Mouse (Mus musculus) ovary, postnatal 14 days (tissue): ENCODE measurements around the gene Foxp1.

Experiments
- DNase-seq: peaks from one replicate; pipeline ENCODE4 v3.0.0; 2022; ENCODE audit warnings: low spot score

The Foxp1 gene

GRCm38 (mm10) chr6:99388741-99389675, 133.5 kb downstream of the Foxp1 start:
- DNase-seq, result no peak

GRCm38 (mm10) chr6:99388023-99388422, 134.5 kb downstream of the Foxp1 start:
- DNase-seq, result no peak

DNA sequence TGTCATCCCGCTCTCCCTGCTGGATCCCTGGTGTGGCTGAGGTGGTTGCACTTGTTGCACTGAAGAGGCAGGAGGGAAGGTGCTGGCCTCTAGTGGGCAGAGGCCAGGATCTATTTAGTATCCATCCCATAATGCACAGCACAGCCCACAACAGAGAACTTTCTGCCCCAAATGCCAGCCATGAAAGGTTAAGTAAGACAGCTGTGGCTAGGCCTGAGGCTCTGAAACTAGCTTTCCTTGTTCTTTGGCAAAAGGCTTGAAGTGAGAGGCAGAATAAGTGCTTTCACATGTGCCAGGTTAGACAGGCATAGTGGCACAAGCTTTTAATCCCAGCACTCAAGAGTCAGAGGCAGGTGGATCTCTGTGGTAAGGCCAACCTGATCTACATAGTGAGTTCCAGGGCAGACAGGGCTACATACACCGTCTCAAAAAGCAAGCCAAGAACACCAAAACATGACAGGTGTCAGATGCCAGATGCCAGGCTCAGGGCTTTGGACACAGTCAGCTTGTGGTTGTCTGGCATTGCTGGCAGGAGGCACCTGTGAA, 137.4 kb downstream of the Foxp1 start:
- no peak for DNase-seq

DNA sequence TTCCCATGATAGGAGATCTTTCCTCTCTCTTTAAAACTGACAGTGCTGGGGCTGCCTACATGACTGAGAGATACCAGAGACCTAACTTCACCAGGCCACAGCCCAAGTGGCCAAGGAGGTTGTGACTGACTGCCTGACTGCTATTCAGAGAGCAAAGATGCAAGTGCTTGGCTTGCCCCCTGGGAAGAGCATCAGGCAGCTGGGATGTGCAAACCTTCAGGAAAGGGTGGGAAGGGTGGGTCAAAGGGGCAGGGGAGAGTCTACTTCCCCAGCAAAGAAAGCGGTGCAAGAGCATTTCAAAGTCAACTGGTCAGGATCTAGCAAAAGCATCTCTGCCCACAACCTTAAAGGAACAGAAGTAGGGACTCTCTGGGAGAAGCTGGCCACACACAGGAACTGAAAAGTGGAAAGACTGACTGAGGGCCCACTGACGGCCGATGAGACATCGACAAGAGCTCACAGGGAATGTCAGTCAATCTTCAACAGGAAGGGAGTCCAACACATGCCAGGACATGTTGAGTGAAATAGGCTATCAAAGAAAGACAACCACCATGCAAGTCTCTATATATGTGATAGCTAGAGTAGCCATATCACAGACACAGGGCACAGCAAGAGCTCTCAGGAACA, 138.6 kb downstream of the Foxp1 start:
- no peak for DNase-seq

- no peak for DNase-seq
Measured at GRCm38 (mm10) chr6:99380146-99380545, 142.4 kb downstream of the Foxp1 start.

- no peak for DNase-seq
Measured at GRCm38 (mm10) chr6:99378997-99379710, 143.4 kb downstream of the Foxp1 start.

- DNase-seq, result no peak
Measured at GRCm38 (mm10) chr6:99377716-99378115, 144.8 kb downstream of the Foxp1 start.

GRCm38 (mm10) chr6:99377131-99377530, 145.4 kb downstream of the Foxp1 start:
- no peak for DNase-seq

DNA sequence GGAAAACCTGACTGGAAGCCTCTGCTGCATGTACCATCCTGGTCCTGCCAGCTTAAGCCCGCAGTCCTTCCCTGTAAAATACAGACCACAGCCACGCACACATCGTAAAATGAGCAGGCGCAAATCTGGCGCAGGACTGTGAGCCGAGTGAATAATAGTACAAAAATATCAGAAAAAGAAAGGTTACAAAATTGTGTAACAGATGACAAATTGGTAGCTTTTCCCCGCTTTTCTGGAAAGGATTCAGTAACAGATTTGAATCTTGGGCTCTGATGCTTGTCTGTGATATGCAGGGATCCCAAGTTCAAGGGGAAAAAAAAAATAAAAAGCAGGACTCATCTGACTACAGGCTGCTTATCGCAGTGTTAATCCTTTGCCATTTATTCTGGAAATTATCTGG, 145.8 kb downstream of the Foxp1 start:
- DNase-seq, result no peak

DNA sequence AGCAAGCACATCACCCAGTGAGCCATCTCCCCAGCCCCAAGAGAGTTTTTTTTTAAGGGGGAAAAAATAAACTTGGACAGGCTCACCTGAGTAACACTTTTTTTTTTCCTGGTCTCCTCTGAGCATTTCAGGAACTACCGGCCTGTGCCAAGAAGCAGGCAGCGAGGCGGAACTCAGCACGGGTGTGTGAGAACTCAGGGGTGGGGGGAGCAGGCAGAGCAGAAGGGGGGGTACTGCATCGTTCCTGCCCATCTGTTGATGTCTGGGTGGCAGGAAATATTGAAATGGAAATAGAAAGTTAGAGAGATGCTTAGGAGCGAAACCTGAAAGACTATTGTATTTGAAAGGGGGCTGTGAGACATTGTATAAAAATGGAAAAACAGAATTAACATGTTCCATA, 146.7 kb downstream of the Foxp1 start:
- DNase-seq, result no peak

DNA sequence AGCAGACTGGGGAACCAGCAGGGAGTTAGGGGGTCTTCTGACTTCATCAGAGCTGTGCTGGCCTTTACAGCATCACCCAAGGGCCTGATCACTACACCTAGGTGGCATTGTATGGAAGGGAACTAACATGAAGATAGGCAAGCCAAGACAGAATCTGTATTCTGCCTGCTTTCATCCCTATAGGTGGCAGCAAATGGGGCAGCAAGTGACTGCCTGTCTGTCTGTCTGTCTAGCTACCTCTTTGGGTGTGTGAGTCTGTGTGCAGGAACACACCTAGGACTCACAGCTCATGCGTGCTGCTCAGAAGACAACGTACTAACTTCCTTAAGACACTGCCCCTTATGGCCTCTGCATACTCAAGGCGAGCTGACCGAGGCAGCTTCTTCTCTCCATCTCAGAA, 147.1 kb downstream of the Foxp1 start:
- DNase-seq, result no peak

GRCm38 (mm10) chr6:99374448-99375271, 147.9 kb downstream of the Foxp1 start:
- DNase-seq, result no peak

DNA sequence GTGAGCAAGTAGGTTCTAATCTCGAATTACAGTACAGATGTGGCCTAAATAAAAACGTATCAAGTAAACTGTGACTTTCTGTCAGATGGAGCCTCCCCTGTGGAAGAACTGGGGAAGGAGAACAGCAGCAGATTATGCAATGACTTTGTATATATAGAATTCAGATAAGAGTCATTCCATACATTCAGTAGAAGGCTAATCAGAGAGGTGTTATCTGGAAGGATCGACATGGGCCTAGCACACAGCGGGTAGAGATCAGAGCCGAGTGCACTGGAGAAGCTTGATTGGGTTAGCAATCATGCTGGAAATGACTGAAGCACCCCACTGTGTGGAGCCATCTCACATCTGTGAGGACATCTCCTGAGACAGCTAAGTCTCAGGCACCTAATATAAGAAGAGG, 150.1 kb downstream of the Foxp1 start:
- DNase-seq, result no peak

DNA sequence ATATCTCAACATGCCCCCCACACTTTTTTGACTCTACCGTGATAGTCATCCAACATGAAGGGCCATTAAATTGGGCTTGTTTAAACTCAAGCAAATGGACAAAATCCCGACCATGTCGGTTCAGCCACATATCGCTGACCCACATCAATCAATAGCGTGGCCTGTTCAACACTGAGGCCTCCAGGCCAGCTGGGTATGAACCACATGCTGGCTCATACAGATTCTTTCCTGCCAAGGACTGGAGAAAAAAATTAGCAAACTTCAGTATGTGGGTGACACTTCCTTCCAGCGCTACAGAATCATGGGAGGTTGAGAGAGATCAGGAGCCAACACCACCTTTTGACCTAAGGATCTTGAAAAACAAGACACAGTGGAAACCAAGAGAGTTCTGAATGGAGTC, 150.5 kb downstream of the Foxp1 start:
- DNase-seq, result no peak

DNA sequence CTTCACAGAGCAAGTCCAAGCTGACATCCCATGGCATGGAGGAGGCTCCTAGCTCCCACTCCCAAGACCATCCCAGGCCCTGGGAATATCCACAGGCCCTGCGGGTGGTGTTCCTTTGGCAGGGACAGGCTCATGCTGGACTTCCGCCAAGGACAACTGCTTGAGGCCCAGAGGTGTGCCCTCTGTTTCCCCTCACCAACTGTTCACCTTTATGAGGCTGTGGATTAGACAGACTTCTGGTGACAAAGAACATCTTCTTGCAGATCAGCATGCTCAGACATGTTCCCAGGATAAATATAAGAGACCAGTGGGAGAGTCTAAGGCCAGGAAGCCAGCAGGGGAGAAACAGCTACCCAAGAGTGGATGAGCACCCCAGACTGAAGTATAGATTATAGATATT, 152.6 kb downstream of the Foxp1 start:
- no peak for DNase-seq

- no peak for DNase-seq
Measured at GRCm38 (mm10) chr6:99369156-99369555, 153.4 kb downstream of the Foxp1 start.

DNA sequence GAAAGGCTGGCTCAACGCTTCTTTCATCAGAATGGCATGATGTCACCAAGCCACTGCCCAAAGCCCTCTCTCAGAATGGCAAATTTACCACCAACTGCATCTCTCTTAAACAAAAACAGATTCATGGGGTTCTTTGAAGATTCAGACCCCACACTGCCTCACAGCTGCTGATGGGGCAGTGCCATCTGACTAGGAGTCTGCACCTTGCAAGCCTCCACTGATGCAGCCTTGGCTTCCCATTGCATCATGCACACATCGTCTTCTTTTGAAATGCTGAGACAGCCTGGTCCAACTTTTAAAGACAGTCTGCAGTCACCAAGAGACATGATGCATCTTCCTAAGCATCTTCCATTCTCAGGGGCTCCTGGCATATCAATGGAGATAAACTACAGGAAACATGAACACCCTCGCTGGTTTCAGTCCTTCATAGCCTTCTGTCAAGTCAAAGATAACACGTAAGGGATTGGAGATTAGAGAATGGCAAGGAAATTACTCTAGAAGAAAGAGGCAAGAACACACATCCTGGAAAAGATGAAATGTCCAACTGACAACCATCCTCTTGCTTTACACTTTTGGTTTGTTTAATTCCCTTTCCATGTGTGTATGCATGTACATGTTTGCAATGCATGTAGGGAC, 154.3 kb downstream of the Foxp1 start:
- DNase-seq, result no peak

DNA sequence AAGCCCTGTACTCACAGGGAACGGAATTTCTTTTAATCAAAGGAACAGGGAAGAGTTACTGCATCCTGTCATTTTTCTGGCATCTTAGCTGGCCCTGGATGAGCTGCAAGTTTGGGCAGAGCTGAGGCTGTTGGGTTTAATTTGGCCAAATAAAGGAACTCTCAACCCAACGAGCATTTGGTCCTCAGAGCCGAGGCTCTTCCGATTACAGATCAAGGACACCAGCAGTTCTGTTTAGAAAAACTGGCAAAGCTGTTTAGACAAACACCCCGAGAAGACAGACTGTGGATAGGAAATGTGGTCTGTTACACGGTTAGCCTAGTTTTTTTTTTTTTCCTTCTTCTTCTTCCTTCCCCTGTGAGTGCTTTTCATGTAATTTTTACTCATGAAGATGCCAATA, 158.0 kb downstream of the Foxp1 start:
- no peak for DNase-seq

GRCm38 (mm10) chr6:99360581-99360980, 161.9 kb downstream of the Foxp1 start:
- DNase-seq, result no peak

GRCm38 (mm10) chr6:99359765-99360499, 162.6 kb downstream of the Foxp1 start:
- no peak for DNase-seq
